In genomic region chr2:16773398-16774113, GRCm38 (mm10) we compare ENCODE assay signal across 16 mouse cellular contexts.
A peak's percentile ranks its signal among the peaks of the same experiment; 100 is the strongest.
DNase-seq lines count a peak whose midpoint lies in the region; ATAC-seq lines count a peak whose summit lies in the region.
"Had no signal": no experiment of that assay in that cellular context is flagged by ENCODE, and none has a peak within 500 bp of the region (broad histone marks: within the 10 kb centered on the region; RNA-seq: fewer than 3 reads in every experiment).

No protein-coding gene starts in this region.

- WGBS in hindbrain, embryonic 13.5 days = 38% methylated on average over 1 of the region's 1 CpGs
- 62% methylated on average over 1 of the region's 1 CpGs for WGBS in hindbrain, embryonic 10.5 days
- 25% methylated on average over 1 of the region's 1 CpGs for WGBS in midbrain, embryonic 14.5 days
- WGBS in midbrain, embryonic 11.5 days = 50% methylated on average over 1 of the region's 1 CpGs
- 15% methylated on average over 1 of the region's 1 CpGs for WGBS in neural tube, embryonic 13.5 days

- H3K9ac ChIP-seq in hindbrain, embryonic 13.5 days = no peak overlapping the region
- H3K9ac ChIP-seq in midbrain, embryonic 14.5 days (replicated peaks; ENCODE audit: low read length) = no peak overlapping the region
- no peak overlapping the region for H3K9ac ChIP-seq in midbrain, embryonic 11.5 days (ENCODE audit: low read length)
- no peak overlapping the region for H3K9ac ChIP-seq in neural tube, embryonic 13.5 days
- H3K9ac ChIP-seq: heart, embryonic 12.5 days; midbrain, embryonic 12.5 days had no signal

- H3K4me1 ChIP-seq in hindbrain, embryonic 13.5 days (replicated peaks) = peaks cover 9% of the 10 kb centered on the region
- no peaks in the 10 kb centered on the region for H3K4me1 ChIP-seq in hindbrain, embryonic 10.5 days (replicated peaks)
- H3K4me1 ChIP-seq in midbrain, embryonic 14.5 days (ENCODE audit: control insufficient read depth, insufficient read depth, low read length) = no peaks in the 10 kb centered on the region
- no peaks in the 10 kb centered on the region for H3K4me1 ChIP-seq in midbrain, embryonic 11.5 days (ENCODE audit: control insufficient read depth, insufficient read depth, low read length)
- H3K4me1 ChIP-seq in neural tube, embryonic 13.5 days (replicated peaks) = peaks cover 18% of the 10 kb centered on the region
- H3K4me1 ChIP-seq: heart, embryonic 12.5 days; midbrain, embryonic 12.5 days had no signal

- H3K27me3 ChIP-seq in hindbrain, embryonic 13.5 days = no peaks in the 10 kb centered on the region
- H3K27me3 ChIP-seq in hindbrain, embryonic 10.5 days (ENCODE audit: insufficient read depth, poor library complexity, severe bottlenecking) = no peaks in the 10 kb centered on the region
- no peaks in the 10 kb centered on the region for H3K27me3 ChIP-seq in midbrain, embryonic 14.5 days (ENCODE audit: control insufficient read depth, insufficient read depth, low read length)
- H3K27me3 ChIP-seq in midbrain, embryonic 11.5 days (ENCODE audit: control insufficient read depth, insufficient read depth, low read length) = no peaks in the 10 kb centered on the region
- H3K27me3 ChIP-seq in neural tube, embryonic 13.5 days = no peaks in the 10 kb centered on the region
- H3K27me3 ChIP-seq: heart, embryonic 12.5 days; midbrain, embryonic 12.5 days; Patski had no signal

- H3K4me3 ChIP-seq in hindbrain, embryonic 13.5 days = no peak overlapping the region
- no peak overlapping the region for H3K4me3 ChIP-seq in hindbrain, embryonic 10.5 days
- no peak overlapping the region for H3K4me3 ChIP-seq in midbrain, embryonic 14.5 days (replicated peaks; ENCODE audit: low read depth, low read length)
- H3K4me3 ChIP-seq in midbrain, embryonic 11.5 days (ENCODE audit: low read depth, low read length) = no peak overlapping the region
- H3K4me3 ChIP-seq in neural tube, embryonic 13.5 days = no peak overlapping the region
- H3K4me3 ChIP-seq: heart, embryonic 12.5 days; midbrain, embryonic 12.5 days had no signal

- H3K4me2 ChIP-seq in hindbrain, embryonic 13.5 days = no peak overlapping the region
- no peak overlapping the region for H3K4me2 ChIP-seq in midbrain, embryonic 14.5 days (ENCODE audit: low read length)
- no peak overlapping the region for H3K4me2 ChIP-seq in midbrain, embryonic 11.5 days
- H3K4me2 ChIP-seq in neural tube, embryonic 13.5 days = no peak overlapping the region
- H3K4me2 ChIP-seq: heart, embryonic 12.5 days; midbrain, embryonic 12.5 days had no signal

- no peaks in the 10 kb centered on the region for H3K36me3 ChIP-seq in hindbrain, embryonic 13.5 days
- H3K36me3 ChIP-seq in hindbrain, embryonic 10.5 days = no peaks in the 10 kb centered on the region
- no peaks in the 10 kb centered on the region for H3K36me3 ChIP-seq in midbrain, embryonic 14.5 days (ENCODE audit: control insufficient read depth, insufficient read depth, low read length)
- H3K36me3 ChIP-seq in midbrain, embryonic 11.5 days (ENCODE audit: control insufficient read depth, insufficient read depth, low read length) = no peaks in the 10 kb centered on the region
- H3K36me3 ChIP-seq in neural tube, embryonic 13.5 days = no peaks in the 10 kb centered on the region
- H3K36me3 ChIP-seq: heart, embryonic 12.5 days; midbrain, embryonic 12.5 days had no signal

- H3K9me3 ChIP-seq in hindbrain, embryonic 13.5 days = no peaks in the 10 kb centered on the region
- H3K9me3 ChIP-seq in hindbrain, embryonic 10.5 days = no peaks in the 10 kb centered on the region
- no peaks in the 10 kb centered on the region for H3K9me3 ChIP-seq in midbrain, embryonic 14.5 days (ENCODE audit: control insufficient read depth, low read length)
- no peaks in the 10 kb centered on the region for H3K9me3 ChIP-seq in midbrain, embryonic 11.5 days (ENCODE audit: control insufficient read depth, low read length)
- H3K9me3 ChIP-seq in neural tube, embryonic 13.5 days = no peaks in the 10 kb centered on the region
- H3K9me3 ChIP-seq: heart, embryonic 12.5 days; midbrain, embryonic 12.5 days had no signal

- H3K27ac ChIP-seq in hindbrain, embryonic 13.5 days = 0 out of 2 replicates have a peak overlapping the region, but pooled peaks have one; percentile 50
- H3K27ac ChIP-seq in hindbrain, embryonic 10.5 days = no peak overlapping the region
- no peak overlapping the region for H3K27ac ChIP-seq in midbrain, embryonic 14.5 days (replicated peaks; ENCODE audit: low read depth, low read length)
- H3K27ac ChIP-seq in midbrain, embryonic 11.5 days (ENCODE audit: low read depth, low read length) = no peak overlapping the region
- H3K27ac ChIP-seq in neural tube, embryonic 13.5 days (replicated peaks) = peak overlapping the region; percentile 38
- H3K27ac ChIP-seq: midbrain, embryonic 12.5 days had no signal

- DNase-seq in hindbrain, embryonic 10.5 days (ENCODE audit: low spot score) = no peak
- DNase-seq in midbrain, embryonic 14.5 days = peak; percentile 37
- DNase-seq in midbrain, embryonic 11.5 days (ENCODE audit: low spot score, missing footprints) = no peak
- peak; percentile 67 for DNase-seq in forelimb bud, embryonic 11.5 days (ENCODE audit: low read depth, low spot score)
- no peak for DNase-seq in B cell, adult 2 months
- DNase-seq in urinary bladder, postnatal 14 days (ENCODE audit: low spot score) = no peak
- DNase-seq: adrenal gland, adult 8-10 months; cerebellum, adult 18-20 months; gastrocnemius, postnatal 10 days; kidney, adult 11 months; thymus, postnatal 14 days had no signal

- 0 out of 2 replicates have a peak, but pooled peaks have one; percentile 32 for ATAC-seq in hindbrain, embryonic 13.5 days (ENCODE audit: low FRiP score)
- no peak; the same call in 1 of the 2 replicates for ATAC-seq in midbrain, embryonic 14.5 days (ENCODE audit: low FRiP score, low TSS enrichment)
- no peak for ATAC-seq in midbrain, embryonic 11.5 days (ENCODE audit: low FRiP score)
- peak; percentile 67 for ATAC-seq in neural tube, embryonic 13.5 days (ENCODE audit: low read depth)
- ATAC-seq: Patski had no signal

Comparison
In these comparisons a context has a peak if more than half of its experiments do, and no peak if none do; other contexts are left out.
1. H3K27ac ChIP-seq: peak in hindbrain, embryonic 13.5 days (single experiment) and neural tube, embryonic 13.5 days (single experiment); none in hindbrain, embryonic 10.5 days (single experiment), midbrain, embryonic 14.5 days (single experiment) and midbrain, embryonic 11.5 days (single experiment).
2. DNase-seq: peak in midbrain, embryonic 14.5 days (single experiment) and forelimb bud, embryonic 11.5 days (single experiment); none in hindbrain, embryonic 10.5 days (single experiment), midbrain, embryonic 11.5 days (single experiment), B cell, adult 2 months (0 of 2) and urinary bladder, postnatal 14 days (single experiment).
3. ATAC-seq: peak in hindbrain, embryonic 13.5 days (single experiment) and neural tube, embryonic 13.5 days (single experiment); none in midbrain, embryonic 14.5 days (single experiment) and midbrain, embryonic 11.5 days (single experiment).